Mouse (Mus musculus) liver, embryonic 14.5 days (tissue): Measurements from ENCODE around the gene Phldb1. TPM values are rescaled to one million over a fixed set of nuclear protein-coding genes. Genes with fewer than 3 reads are reported as not detected.

Experiments
- ATAC-seq: fragments of 200-750 bp; cut with Nextera tagmentation; 2 replicates; pipeline ENCODE4 v1.8.0; 2017; ENCODE audit warnings: moderate number of reproducible peaks, mild to moderate bottlenecking, moderate library complexity; ENCODE audit not compliant: insufficient read depth
- DNase-seq, 3 experiments: peaks; one replicate each; pipeline ENCODE4 v3.0.0-alpha.2; 2012 to 2013; ENCODE audit warnings: low read depth in 3 of 3, low spot score in 3 of 3
- H3K27ac ChIP-seq: fragments of 300-500 bp; sonication (generic); 2 replicates; pipeline ENCODE4 v1.5.1; 2014; ENCODE audit warnings: moderate library complexity, mild to moderate bottlenecking, control low read depth, inconsistent platforms
- H3K27me3 ChIP-seq: fragments of 300-500 bp; sonication (generic); 2 replicates; pipeline ENCODE4 v1.6.1; 2014; ENCODE audit warnings: mild to moderate bottlenecking, low read length, moderate library complexity; ENCODE audit not compliant: control insufficient read depth, insufficient read depth
- H3K36me3 ChIP-seq: fragments of 300-500 bp; sonication (generic); replicated peaks from 2 replicates; pipeline ENCODE4 v1.6.1; 2014; ENCODE audit warnings: low read depth; ENCODE audit not compliant: control insufficient read depth, insufficient read depth
- H3K4me1 ChIP-seq, 2 experiments: fragments of 200-500 bp in 1 of 2; fragments of 300-500 bp in 1 of 2; sonication (generic) in 1 of 2; replicated peaks; 2 replicates each; pipeline ENCODE4 v1.6.1; 2012 to 2014; ENCODE audit warnings: antibody characterized with exemption in 1 of 2, inconsistent platforms in 1 of 2, low read length in 1 of 2; ENCODE audit not compliant: control insufficient read depth in 2 of 2, insufficient read depth in 2 of 2
- H3K4me2 ChIP-seq: fragments of 300-500 bp; sonication (generic); 2 replicates; pipeline ENCODE4 v1.6.1; 2014; ENCODE audit warnings: low read depth, mild to moderate bottlenecking, control low read depth, moderate library complexity
- H3K4me3 ChIP-seq, 2 experiments: fragments of 200-500 bp in 1 of 2; fragments of 300-500 bp in 1 of 2; sonication (generic) in 1 of 2; 2 replicates each; pipeline ENCODE4 v1.5.1; 2012 to 2014; ENCODE audit warnings: low read depth in 2 of 2, low read length in 2 of 2, mild to moderate bottlenecking in 2 of 2, control low read depth in 1 of 2, inconsistent platforms in 1 of 2, moderate library complexity in 1 of 2; ENCODE audit not compliant: insufficient read depth in 1 of 2
- H3K9ac ChIP-seq: fragments of 300-500 bp; sonication (generic); replicated peaks from 2 replicates; pipeline ENCODE4 v1.6.1; 2014; ENCODE audit warnings: mild to moderate bottlenecking, control low read depth, moderate library complexity
- H3K9me3 ChIP-seq: fragments of 300-500 bp; sonication (generic); 2 replicates; pipeline ENCODE4 v1.6.1; 2016; ENCODE audit warnings: low read length, mixed read lengths; ENCODE audit not compliant: control insufficient read depth
- CTCF ChIP-seq: IDR thresholded peaks from 2 replicates; pipeline ENCODE4 v1.5.1; 2016; ENCODE audit warnings: antibody characterized with exemption, low read depth, control low read depth
- EP300 ChIP-seq: IDR thresholded peaks from 2 replicates; pipeline ENCODE4 v1.6.1; 2016; ENCODE audit warnings: antibody characterized with exemption, low read depth
- WGBS: fragments of 180-500 bp; shearing (Covaris S2); extraction: QIAGEN DNeasy Blood & Tissue Kit; methylation state at CpG from one replicate; pipeline ENCODE4 v1.1.7; 2014; ENCODE audit not compliant: insufficient replicate concordance; 5-methylcytosine and 5-hydroxymethylcytosine counted together
- polyA plus RNA-seq, 2 experiments: library from polyadenylated mRNA; depleted of rRNA in 1 of 2; stranded (reverse) in 1 of 2; unstranded in 1 of 2; fragments of >200 nt; fragmentation: Nextera tagmentation in 1 of 2; extraction: Ambion mirVana in 1 of 2; gene quantifications; 2 replicates each; pipeline versions ENCODE4 v1.2.1 to v1.2.3; 2012 to 2014

Phldb1 gene
- polyA plus RNA-seq, 2 experiments: 1.6 to 2.6 TPM

DNA sequence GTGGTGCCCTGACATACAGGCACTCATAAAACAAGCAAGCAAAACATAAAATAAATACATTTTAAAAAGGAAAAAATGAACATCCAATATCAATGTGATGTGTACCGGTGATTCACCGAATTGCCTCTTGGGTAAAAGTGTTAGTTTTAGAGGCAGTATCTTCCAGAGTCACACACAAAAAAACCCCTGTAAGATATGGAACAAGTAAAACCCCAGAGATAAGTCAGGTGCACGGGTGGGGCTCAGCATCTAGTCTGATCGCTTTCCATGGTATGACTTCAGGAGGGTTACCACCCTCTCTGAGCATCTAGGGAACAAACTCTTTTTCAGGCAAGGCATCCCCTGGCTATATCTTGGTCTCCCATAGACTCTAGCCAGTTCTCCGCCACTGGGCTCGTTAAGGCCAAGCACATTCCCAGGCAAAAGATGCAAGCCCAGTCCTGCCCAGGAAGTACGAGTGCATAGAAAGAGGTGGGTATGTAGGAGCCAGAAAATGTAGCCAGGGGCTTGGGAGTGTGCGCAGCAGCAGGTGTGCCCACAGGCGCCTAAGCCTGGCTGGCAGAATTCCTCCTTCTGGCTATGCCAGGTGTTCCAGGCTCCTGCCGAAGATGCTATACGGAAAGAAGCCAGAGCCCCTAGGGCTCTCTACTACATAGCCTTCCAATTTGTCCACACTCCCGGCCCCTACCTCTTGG lies 15.9 kb downstream of the Phldb1 start:
- Histone ChIP-seq H3K4me3 (no peak overlapping the region), H3K9ac (no peak overlapping the region), H3K27ac (no peak overlapping the region), H3K36me3 (no peaks in the 10 kb centered on the region), H3K4me2 (no peak overlapping the region), H3K4me1 (peaks cover 3 to 23% of the 10 kb centered on the region in 2 experiments), H3K9me3 (no peaks in the 10 kb centered on the region), H3K27me3 (no peaks in the 10 kb centered on the region)
- no peak for DNase-seq
- WGBS: 64% methylated on average over 12 of the region's 12 CpGs
- no peak for TF ChIP-seq CTCF
- no peak for TF ChIP-seq EP300
- ATAC-seq: no peak

DNA sequence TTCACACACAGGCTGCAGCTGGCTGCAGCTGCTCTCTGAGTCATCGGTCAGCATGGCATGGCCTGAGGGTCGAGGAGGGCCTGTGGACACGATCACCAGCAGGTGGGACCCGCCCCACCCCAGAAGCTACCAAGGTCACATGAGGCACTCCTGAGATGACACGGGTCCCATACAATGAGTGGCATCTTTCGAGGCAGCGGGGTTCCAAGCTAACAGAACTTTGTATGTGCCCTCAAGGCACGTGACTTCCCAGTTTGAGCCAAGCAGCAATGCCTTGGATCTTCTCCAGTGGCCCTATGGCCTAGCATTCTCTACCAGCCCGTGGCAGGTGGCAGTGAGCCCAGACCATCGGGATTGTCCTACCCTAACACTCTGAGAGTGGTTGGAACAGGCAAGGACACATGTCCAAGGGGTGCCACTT lies 17.2 kb downstream of the Phldb1 start:
- peaks cover 3 to 23% of the 10 kb centered on the region in 2 experiments for H3K4me1 ChIP-seq
- H3K9me3 ChIP-seq: no peaks in the 10 kb centered on the region
- no peak overlapping the region for H3K9ac ChIP-seq
- no peaks in the 10 kb centered on the region for H3K36me3 ChIP-seq
- DNase-seq (no peak), ATAC-seq (no peak)
- no peaks in the 10 kb centered on the region for H3K27me3 ChIP-seq
- TF ChIP-seq EP300 (no peak), CTCF (no peak)
- no peak overlapping the region for H3K4me3 ChIP-seq
- H3K4me2 ChIP-seq: no peak overlapping the region
- 72% methylated on average over 10 of the region's 10 CpGs for WGBS
- H3K27ac ChIP-seq: no peak overlapping the region

DNA sequence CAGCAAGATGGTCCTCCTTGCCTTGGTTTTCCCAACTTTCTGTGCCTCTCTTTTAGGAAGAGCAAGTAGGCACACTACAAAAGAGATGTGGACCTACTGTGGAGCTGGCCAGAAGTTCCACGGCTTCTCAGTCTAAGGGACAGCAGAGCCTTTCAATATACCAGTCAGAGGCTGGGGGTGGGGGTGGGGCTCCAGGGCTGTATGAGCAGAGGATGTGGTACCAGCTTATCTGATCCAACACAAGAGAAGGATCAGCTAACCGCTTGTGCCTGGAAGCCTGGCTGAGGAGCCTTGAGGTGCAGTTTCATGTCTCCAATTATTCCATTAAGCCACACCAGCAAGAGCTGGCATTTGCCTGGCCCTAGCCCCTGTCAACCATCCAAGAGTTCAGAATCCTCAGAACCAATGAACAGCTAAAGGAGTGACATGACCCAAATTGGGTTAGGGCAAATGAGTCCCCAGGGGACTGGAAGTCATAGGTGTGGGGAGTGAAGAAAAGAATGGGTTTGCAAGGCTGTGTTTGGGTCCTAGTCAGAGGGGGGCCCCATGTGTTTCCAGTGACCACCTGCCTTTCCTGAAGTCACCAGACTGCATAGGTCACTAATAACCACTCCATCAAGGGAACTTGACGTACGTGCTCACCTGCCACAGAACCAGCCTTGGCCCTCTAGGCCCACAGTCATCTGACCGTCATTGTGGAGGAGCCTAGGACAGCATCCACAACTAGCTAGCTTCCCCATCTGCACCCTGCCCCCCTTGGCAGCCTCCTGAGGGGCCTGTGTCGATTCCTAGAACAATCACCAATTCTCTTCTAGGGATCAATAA lies 17.8 kb downstream of the Phldb1 start:
- H3K4me3 ChIP-seq: no peak overlapping the region
- 44% methylated on average over 6 of the region's 6 CpGs for WGBS
- TF ChIP-seq EP300: no peak
- no peak for TF ChIP-seq CTCF
- DNase-seq (no peak), ATAC-seq (no peak)
- no peak overlapping the region for H3K27ac ChIP-seq
- no peak overlapping the region for H3K4me2 ChIP-seq
- no peaks in the 10 kb centered on the region for H3K27me3 ChIP-seq
- peaks cover 3 to 23% of the 10 kb centered on the region in 2 experiments for H3K4me1 ChIP-seq
- no peak overlapping the region for H3K9ac ChIP-seq
- H3K9me3 ChIP-seq: no peaks in the 10 kb centered on the region
- no peaks in the 10 kb centered on the region for H3K36me3 ChIP-seq

DNA sequence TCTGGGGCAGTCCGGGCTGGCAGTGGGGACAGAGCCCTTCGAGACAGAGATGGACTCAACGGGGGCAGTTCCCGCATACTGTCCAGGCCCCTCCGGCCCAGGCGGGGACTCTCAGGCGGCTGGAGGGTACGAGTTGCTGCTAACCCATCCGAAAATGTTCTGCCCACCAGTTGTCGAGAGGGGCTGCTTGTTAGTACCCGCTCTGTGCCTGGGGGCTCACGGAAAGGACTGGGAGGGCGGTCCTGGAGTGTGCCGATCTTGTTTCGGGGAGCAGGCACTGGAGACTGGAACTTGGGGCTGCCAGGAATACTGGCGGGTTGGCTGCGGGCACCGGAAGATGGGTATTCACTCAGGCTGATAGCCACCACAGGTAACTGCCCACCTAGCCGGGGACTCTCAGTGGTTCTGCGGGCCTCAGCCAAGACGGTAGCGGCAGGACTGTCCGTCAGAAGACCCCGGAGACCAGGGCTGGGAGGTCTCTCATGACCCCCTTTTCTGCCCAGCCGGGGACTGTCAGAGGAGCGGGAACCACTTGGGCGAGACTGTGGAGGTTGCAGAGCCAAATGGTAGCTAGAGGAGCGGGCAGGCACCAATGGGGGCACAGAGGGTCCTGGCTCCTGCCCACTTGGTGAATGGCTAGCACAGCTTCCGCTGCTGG lies 19.2 kb downstream of the Phldb1 start:
- 87% methylated on average over 29 of the region's 29 CpGs for WGBS
- H3K27me3 ChIP-seq: no peaks in the 10 kb centered on the region
- ATAC-seq (no peak), DNase-seq (no peak)
- no peak overlapping the region for H3K4me3 ChIP-seq
- no peak overlapping the region for H3K9ac ChIP-seq
- no peak overlapping the region for H3K4me2 ChIP-seq
- peaks cover 3 to 19% of the 10 kb centered on the region in 2 experiments for H3K4me1 ChIP-seq
- no peaks in the 10 kb centered on the region for H3K9me3 ChIP-seq
- H3K36me3 ChIP-seq: no peaks in the 10 kb centered on the region
- TF ChIP-seq EP300 (no peak), CTCF (no peak)
- H3K27ac ChIP-seq: no peak overlapping the region

DNA sequence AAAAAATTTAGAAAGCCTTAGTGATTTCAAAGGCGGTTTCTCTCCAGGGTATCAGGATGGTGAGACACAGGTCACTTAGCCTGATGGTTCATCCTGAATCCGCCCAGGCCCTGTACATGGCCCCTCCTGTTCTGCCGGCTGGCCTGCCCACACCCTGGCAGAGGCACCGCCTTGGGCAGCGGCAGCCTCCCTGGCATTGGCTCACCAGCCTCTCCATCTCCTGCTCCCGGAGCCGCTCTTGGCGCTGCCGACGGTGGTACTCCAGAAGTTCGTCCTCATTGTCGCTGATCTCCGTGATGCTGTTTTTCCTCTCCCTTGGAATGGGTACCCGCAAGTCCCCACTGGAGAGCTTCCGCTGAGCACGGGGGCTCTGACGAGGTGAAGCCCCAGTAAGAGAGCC lies 19.9 kb downstream of the Phldb1 start:
- no peak overlapping the region for H3K4me3 ChIP-seq
- H3K9ac ChIP-seq: no peak overlapping the region
- H3K4me2 ChIP-seq: no peak overlapping the region
- H3K4me1 ChIP-seq: peaks cover under 1 to 11% of the 10 kb centered on the region in 2 experiments; a peak in 3 of 4 replicates
- no peak for TF ChIP-seq EP300
- TF ChIP-seq CTCF: no peak
- no peaks in the 10 kb centered on the region for H3K9me3 ChIP-seq
- WGBS: 76% methylated on average over 17 of the region's 17 CpGs
- no peaks in the 10 kb centered on the region for H3K27me3 ChIP-seq
- no peak for ATAC-seq
- no peaks in the 10 kb centered on the region for H3K36me3 ChIP-seq
- no peak overlapping the region for H3K27ac ChIP-seq
- no peak for DNase-seq
